Mouse (Mus musculus) left cerebral cortex, adult 6 months (tissue): ENCODE results near the gene Ttc33. TPM values are rescaled to one million over a fixed set of nuclear protein-coding genes. Genes with fewer than 3 reads are reported as not detected.

ENCODE experiments used
- long read RNA-seq, 2 experiments: library from polyadenylated mRNA; unstranded; transcript quantifications; one replicate each; pipeline ENCODE4 v2.0.0; 2019 to 2020
- polyA plus RNA-seq: library from polyadenylated mRNA; unstranded; fragments of <200 nt; fragmentation: Nextera tagmentation; gene quantifications from 2 replicates; pipeline ENCODE4 v1.2.3, GENCODE M21; 2021

The Ttc33 gene
- polyA plus RNA-seq = 63.5 and 84.2 TPM in 2 replicates
- long read RNA-seq, experiment 1, transcript Ttc33-201 (5 exons, 1,832 nt) = major isoform, 191 of 384 reads
- long read RNA-seq, experiment 1, transcript Ttc33-203 (5 exons, 1,671 nt) = minor isoform, 98 of 384 reads
- long read RNA-seq, experiment 1, transcript Ttc33-202 (4 exons, 1,583 nt) = minor isoform, 29 of 384 reads
- long read RNA-seq, experiment 1, partial matches to known transcripts = 32 of 384 reads
- long read RNA-seq, experiment 1, other reads (novel, unspliced or antisense) = 34 of 384 reads
- long read RNA-seq, experiment 2, transcript Ttc33-201 (5 exons, 1,832 nt) = major isoform, 60 of 128 reads
- long read RNA-seq, experiment 2, transcript Ttc33-203 (5 exons, 1,671 nt) = minor isoform, 27 of 128 reads
- long read RNA-seq, experiment 2, partial matches to known transcripts = 18 of 128 reads
- long read RNA-seq, experiment 2, other reads (novel, unspliced or antisense) = 19 of 128 reads

DNA sequence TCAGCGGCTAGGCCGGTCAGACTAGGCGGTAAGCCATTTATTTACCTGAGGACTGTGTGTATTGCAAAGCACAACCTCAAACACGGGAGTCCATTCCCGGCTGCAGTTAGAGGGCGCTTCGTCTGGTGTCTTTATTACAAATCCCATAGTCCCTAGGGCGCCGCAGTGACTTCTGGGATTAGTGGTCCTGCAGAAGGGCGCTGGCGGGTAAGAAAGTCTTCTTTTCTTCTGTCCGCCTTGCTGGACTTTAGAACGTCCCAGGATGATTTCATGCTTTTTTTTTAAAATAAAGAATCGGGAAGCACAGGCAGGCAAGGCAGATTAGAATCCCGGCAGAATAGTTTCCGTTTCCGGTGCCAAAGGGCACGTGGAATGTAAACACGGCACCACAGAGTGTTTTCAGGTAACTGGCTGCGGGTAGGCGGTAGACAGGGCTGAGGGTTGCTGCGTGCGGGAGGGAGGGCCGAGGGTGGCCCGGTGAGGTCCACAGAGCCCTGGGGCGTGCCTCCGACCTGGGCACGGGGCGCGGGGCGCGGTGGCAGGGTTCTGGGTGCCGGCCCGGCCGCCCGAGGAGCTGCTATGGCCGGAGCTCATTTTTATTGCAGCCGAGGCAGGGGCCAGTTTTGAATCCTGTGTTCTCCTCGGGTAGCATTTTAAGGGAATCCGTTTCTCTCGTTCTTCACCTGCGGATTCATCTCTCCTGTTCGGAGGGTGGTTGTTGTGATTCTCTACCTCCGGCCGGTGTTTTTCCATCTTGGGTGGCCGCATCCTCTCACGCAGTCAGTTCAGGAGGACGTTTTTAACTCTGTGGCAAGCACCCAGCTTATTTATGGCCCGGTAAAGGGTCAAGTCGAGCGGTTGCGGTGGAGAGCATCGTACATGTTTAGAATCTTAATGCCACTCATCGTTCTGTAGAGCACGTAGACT, at the start of gene Ttc33:
Gene Ttc33 (plus strand): TSS at position 160 of the 927 bp plus-strand sequence.

DNA sequence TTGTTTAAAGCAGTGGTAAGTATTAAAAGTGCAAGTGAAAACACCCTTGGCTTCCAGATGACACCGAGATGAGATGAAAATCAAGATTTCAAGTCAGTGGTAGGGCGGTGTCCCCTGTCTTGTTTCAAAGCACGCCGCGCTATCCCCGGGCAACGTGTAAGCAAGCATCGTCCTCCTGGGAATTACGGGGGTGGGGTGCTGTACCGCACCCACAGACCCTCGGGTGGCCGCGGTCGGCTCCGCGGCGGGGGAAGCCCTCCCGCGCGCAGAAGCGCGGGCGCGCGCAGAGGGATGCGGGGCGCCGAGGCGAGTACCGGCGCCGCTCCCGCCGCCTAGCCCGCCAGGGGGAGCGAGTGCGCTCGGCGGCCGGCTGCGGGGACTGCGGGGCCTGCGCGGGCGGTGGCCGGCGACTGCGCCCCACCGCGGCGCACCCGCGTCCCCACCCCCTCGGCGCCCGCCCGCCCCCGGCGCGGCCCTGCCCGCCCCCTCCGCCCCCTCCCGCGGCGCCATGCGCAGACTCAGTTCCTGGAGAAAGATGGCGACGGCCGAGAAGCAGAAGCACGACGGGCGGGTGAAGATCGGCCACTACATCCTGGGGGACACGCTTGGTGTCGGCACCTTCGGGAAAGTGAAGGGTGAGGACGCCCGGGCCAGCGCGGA, 41.8 kb upstream of the Ttc33 start, which contains the start of gene Prkaa1:
Gene Prkaa1 (plus strand): TSS at position 501 of the 660 bp plus-strand sequence.

DNA sequence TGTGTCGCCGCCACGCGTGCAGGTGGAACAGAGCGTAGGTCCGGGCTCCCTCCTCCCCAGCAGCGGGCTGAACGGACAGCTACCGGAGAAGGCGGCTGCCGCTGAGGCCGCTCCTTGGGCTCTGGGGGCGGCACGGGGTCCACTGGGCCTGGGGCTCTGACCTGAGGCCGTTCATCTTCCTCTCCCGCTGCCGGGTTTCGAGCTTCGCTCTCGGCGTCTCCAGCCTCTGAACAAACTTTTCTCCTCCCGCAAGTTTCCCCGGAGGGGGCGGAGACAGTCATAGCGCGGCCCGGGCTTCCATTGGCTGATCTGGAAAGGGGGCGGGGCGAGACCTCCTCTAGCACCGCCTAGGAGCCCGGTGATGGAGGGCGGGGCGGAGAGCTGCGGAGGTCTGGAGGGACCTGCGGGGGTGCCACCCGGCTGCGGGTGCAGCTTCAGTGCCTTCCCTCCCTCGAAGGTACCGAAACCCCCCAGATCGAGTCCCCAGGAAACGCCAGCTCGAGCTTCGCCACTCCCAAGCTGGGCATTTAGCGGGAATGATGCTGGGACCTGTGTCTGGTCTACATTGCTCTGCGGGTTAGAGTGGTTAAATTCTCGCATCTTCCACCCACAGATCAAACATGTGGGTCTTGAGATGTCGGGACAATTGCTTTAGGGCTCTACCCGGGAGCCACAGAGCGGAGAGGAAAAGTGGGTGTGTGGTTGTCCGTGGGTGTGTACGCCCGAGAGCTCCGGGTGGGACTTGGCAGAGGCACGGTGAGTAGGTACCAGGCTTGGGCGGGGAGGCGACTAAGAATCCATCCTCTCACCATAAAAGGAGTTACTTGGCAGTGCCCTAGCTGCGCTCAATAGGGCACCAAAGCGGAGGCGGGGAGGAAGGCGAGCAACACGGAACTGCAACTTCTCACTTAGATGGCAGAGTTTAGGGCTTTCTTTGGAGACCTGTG, 58.9 kb downstream of the Ttc33 start, which contains the start of gene Ptger4:
Gene Ptger4 (minus strand): TSS at position 229 of the 947 bp plus-strand sequence.

Other genes with a start within 250 kb of the Ttc33 start
- 0.08 and 0.12 TPM in 2 replicates for gene C7, start 121.8 kb upstream of the Ttc33 start, polyA plus RNA-seq
- gene Card6, start 77.0 kb upstream of the Ttc33 start, polyA plus RNA-seq = 0.56 and 0.79 TPM in 2 replicates
- 2,557 and 3,604 TPM in 2 replicates for gene Rpl37, start 68.9 kb upstream of the Ttc33 start, polyA plus RNA-seq
- 4.8 and 5.2 TPM in 2 replicates for gene Prkaa1, start 41.7 kb upstream of the Ttc33 start, polyA plus RNA-seq
- 0.29 and 0.55 TPM in 2 replicates for gene Ptger4, start 58.7 kb downstream of the Ttc33 start, polyA plus RNA-seq